Mouse (Mus musculus) CD8-positive naive resting alpha-beta T cell, adult 2 months (primary cell): Measurements from ENCODE around the gene Hdac11.

Experiments used
- DNase-seq, 2 experiments: peaks; one replicate each; pipeline ENCODE4 v3.0.0; 2022; ENCODE audit warnings: low read depth in 2 of 2, low spot score in 2 of 2

Gene Hdac11

GRCm38 (mm10) chr6:91165210-91165609 lies 8.7 kb downstream of the Hdac11 start:
- peak; percentile 35 to 52 for DNase-seq

GRCm38 (mm10) chr6:91167828-91168227 lies 11.4 kb downstream of the Hdac11 start:
- DNase-seq: no peak

- no peak for DNase-seq
Observed at GRCm38 (mm10) chr6:91169129-91169528, 12.7 kb downstream of the Hdac11 start.

- no peak for DNase-seq
Observed at GRCm38 (mm10) chr6:91171396-91171895, 15.0 kb downstream of the Hdac11 start.

- no peak for DNase-seq
Observed at GRCm38 (mm10) chr6:91172381-91172780, 15.9 kb downstream of the Hdac11 start.

GRCm38 (mm10) chr6:91173221-91173880 lies 16.9 kb downstream of the Hdac11 start:
- DNase-seq: no peak

GRCm38 (mm10) chr6:91174211-91174610 lies 17.7 kb downstream of the Hdac11 start:
- DNase-seq: no peak

- DNase-seq: no peak
Observed at GRCm38 (mm10) chr6:91180767-91181171, 24.3 kb downstream of the Hdac11 start.

GRCm38 (mm10) chr6:91181320-91181719 lies 24.9 kb downstream of the Hdac11 start:
- DNase-seq: no peak

GRCm38 (mm10) chr6:91182075-91182490 lies 25.6 kb downstream of the Hdac11 start:
- no peak for DNase-seq

GRCm38 (mm10) chr6:91183041-91183440 lies 26.6 kb downstream of the Hdac11 start:
- no peak for DNase-seq

GRCm38 (mm10) chr6:91183980-91184379 lies 27.5 kb downstream of the Hdac11 start:
- DNase-seq: no peak

GRCm38 (mm10) chr6:91184776-91185175 lies 28.3 kb downstream of the Hdac11 start:
- no peak for DNase-seq

GRCm38 (mm10) chr6:91185502-91185901 lies 29.0 kb downstream of the Hdac11 start:
- no peak for DNase-seq

- DNase-seq: peak; percentile 21 to 27
Observed at GRCm38 (mm10) chr6:91186161-91186931, 29.9 kb downstream of the Hdac11 start.

GRCm38 (mm10) chr6:91186934-91187333 lies 30.5 kb downstream of the Hdac11 start:
- no peak for DNase-seq

- no peak for DNase-seq
Observed at GRCm38 (mm10) chr6:91187871-91188270, 31.4 kb downstream of the Hdac11 start.

- no peak for DNase-seq
Observed at GRCm38 (mm10) chr6:91189971-91190370, 33.5 kb downstream of the Hdac11 start.

- no peak for DNase-seq
Observed at GRCm38 (mm10) chr6:91191465-91191864, 35.0 kb downstream of the Hdac11 start.

GRCm38 (mm10) chr6:91192421-91192820 lies 36.0 kb downstream of the Hdac11 start:
- no peak for DNase-seq

GRCm38 (mm10) chr6:91192851-91193545 lies 36.5 kb downstream of the Hdac11 start:
- no peak for DNase-seq

- DNase-seq: no peak
Observed at GRCm38 (mm10) chr6:91198456-91198855, 42.0 kb downstream of the Hdac11 start.
